In genomic region chr10:117238603-117239002, GRCm38 (mm10) we compare ENCODE assay signal across 18 mouse cellular contexts. TPM values are rescaled to one million over a fixed set of nuclear protein-coding genes. Genes with fewer than 3 reads are reported as not detected.
DNase-seq lines count a peak whose midpoint lies in the region.
"Had no signal": no experiment of that assay in that cellular context is flagged by ENCODE, and none has a peak within 500 bp of the region (broad histone marks: within the 10 kb centered on the region; RNA-seq: fewer than 3 reads in every experiment).

Gene 9530003J23Rik (minus strand): TSS chr10:117238703.

- peak; percentile 45 for DNase-seq in heart, adult 11 months
- DNase-seq in heart, postnatal 4 days: no peak
- DNase-seq: adrenal gland, adult 2 months; adrenal gland, adult 8-10 months; adrenal gland, postnatal 10 days; adrenal gland, postnatal 14 days; adrenal gland, postnatal 25 days; adrenal gland, postnatal 36 days; B cell, adult 2 months; cerebellum, adult 11 months; cerebellum, adult 11-12 months; cerebellum, adult 18-20 months; cerebellum, adult 2 months had no signal

RNA-seq across cellular contexts. Expression of gene 9530003J23Rik, which starts in this region (rescaled TPM):
- total RNA-seq in heart, postnatal 4 days (2021): not detected
- total RNA-seq: adrenal gland, adult 18-20 months; adrenal gland, adult 2 months; adrenal gland, adult 8-10 months; adrenal gland, postnatal 10 days; adrenal gland, postnatal 14 days; adrenal gland, postnatal 25 days; adrenal gland, postnatal 36 days; adrenal gland, postnatal 4 days; CH12.LX; ES-E14; MEL had no signal
